Mouse (Mus musculus): Measurements from ENCODE around the gene Sft2d1. TPM values are rescaled to one million over a fixed set of nuclear protein-coding genes. Genes with fewer than 3 reads are reported as not detected.
A peak's percentile ranks its signal among the peaks of the same experiment; 100 is the strongest.

Gene Sft2d1
- polyA plus RNA-seq, 1 experiment, result 70.2 TPM

GRCm38 (mm10) chr17:8278356-8278755, 32.5 kb upstream of the Sft2d1 start:
- H3K4me1 ChIP-seq (ENCODE audit: control insufficient read depth, insufficient read depth, low read length), result peaks cover 16% of the 10 kb centered on the region; the same call in 1 of the 2 replicates
- H3K27ac ChIP-seq (ENCODE audit: insufficient read depth, low read depth, low read length), result peak overlapping the region; percentile 68
- no peak overlapping the region for H3K4me3 ChIP-seq (ENCODE audit: insufficient read depth, low read depth, low read length)
- no peaks in the 10 kb centered on the region for H3K36me3 ChIP-seq (ENCODE audit: control insufficient read depth, insufficient read depth, low read length)
- peak; percentile 57 for DNase-seq
- WGBS, result 58% methylated on average over 3 of the region's 3 CpGs
- TF ChIP-seq POLR2A (IDR thresholded peaks at IDR 0.05; ENCODE audit: low read depth, low read length) (no peak), CTCF (conservative IDR thresholded peaks at IDR 0.05; ENCODE audit: insufficient read depth, insufficient read length, low read depth, low read length) (no peak)
- no peaks in the 10 kb centered on the region for H3K27me3 ChIP-seq (replicated peaks; ENCODE audit: control insufficient read depth, insufficient read depth, low read length)

GRCm38 (mm10) chr17:8282821-8283525, 27.9 kb upstream of the Sft2d1 start, which contains the start of gene Mpc1:
Gene Mpc1 (plus strand): TSS chr17:8282904.
- under 1% methylated on average over 35 of the region's 35 CpGs for WGBS
- H3K27ac ChIP-seq (ENCODE audit: insufficient read depth, low read depth, low read length), result peak within 1 kb of the TSS; percentile 100
- H3K36me3 ChIP-seq (ENCODE audit: control insufficient read depth, insufficient read depth, low read length), result no peaks in the 10 kb centered on the region; the same call in 1 of the 2 replicates
- peak; percentile 93 for DNase-seq
- peak within 1 kb of the TSS; percentile 73 for H3K4me3 ChIP-seq (ENCODE audit: insufficient read depth, low read depth, low read length)
- H3K27me3 ChIP-seq (replicated peaks; ENCODE audit: control insufficient read depth, insufficient read depth, low read length), result no peaks in the 10 kb centered on the region
- no peak for TF ChIP-seq POLR2A (IDR thresholded peaks at IDR 0.05; ENCODE audit: low read depth, low read length)
- no peak for TF ChIP-seq CTCF (conservative IDR thresholded peaks at IDR 0.05; ENCODE audit: insufficient read depth, insufficient read length, low read depth, low read length)
- H3K4me1 ChIP-seq (ENCODE audit: control insufficient read depth, insufficient read depth, low read length), result peaks cover 18% of the 10 kb centered on the region

GRCm38 (mm10) chr17:8283526-8284253, 27.2 kb upstream of the Sft2d1 start:
- no peaks in the 10 kb centered on the region; the same call in 1 of the 2 replicates for H3K36me3 ChIP-seq (ENCODE audit: control insufficient read depth, insufficient read depth, low read length)
- peak overlapping the region; percentile 100 for H3K27ac ChIP-seq (ENCODE audit: insufficient read depth, low read depth, low read length)
- H3K27me3 ChIP-seq (replicated peaks; ENCODE audit: control insufficient read depth, insufficient read depth, low read length), result no peaks in the 10 kb centered on the region
- no peak; the same call in 1 of the 2 replicates for TF ChIP-seq CTCF (conservative IDR thresholded peaks at IDR 0.05; ENCODE audit: insufficient read depth, insufficient read length, low read depth, low read length)
- peak; percentile 92 for TF ChIP-seq POLR2A (IDR thresholded peaks at IDR 0.05; ENCODE audit: low read depth, low read length)
- H3K4me1 ChIP-seq (ENCODE audit: control insufficient read depth, insufficient read depth, low read length), result peaks cover 13% of the 10 kb centered on the region
- peak overlapping the region; percentile 73 for H3K4me3 ChIP-seq (ENCODE audit: insufficient read depth, low read depth, low read length)
- DNase-seq, result peak; percentile 98
- WGBS, result under 1% methylated on average over 77 of the region's 77 CpGs

- peak overlapping the region; percentile 96 for H3K27ac ChIP-seq (ENCODE audit: insufficient read depth, low read depth, low read length)
- peak overlapping the region; percentile 73 for H3K4me3 ChIP-seq (ENCODE audit: insufficient read depth, low read depth, low read length)
- under 1% methylated on average over 32 of the region's 32 CpGs for WGBS
- no peak for TF ChIP-seq CTCF (conservative IDR thresholded peaks at IDR 0.05; ENCODE audit: insufficient read depth, insufficient read length, low read depth, low read length)
- no peak for TF ChIP-seq POLR2A (IDR thresholded peaks at IDR 0.05; ENCODE audit: low read depth, low read length)
- DNase-seq, result peak; percentile 72
- peaks cover under 1% of the 10 kb centered on the region for H3K36me3 ChIP-seq (ENCODE audit: control insufficient read depth, insufficient read depth, low read length)
- peaks cover 15% of the 10 kb centered on the region for H3K4me1 ChIP-seq (ENCODE audit: control insufficient read depth, insufficient read depth, low read length)
- H3K27me3 ChIP-seq (replicated peaks; ENCODE audit: control insufficient read depth, insufficient read depth, low read length), result no peaks in the 10 kb centered on the region
Measured at GRCm38 (mm10) chr17:8284254-8284661, 26.6 kb upstream of the Sft2d1 start.

GRCm38 (mm10) chr17:8285056-8285455, 25.8 kb upstream of the Sft2d1 start:
- H3K27me3 ChIP-seq (replicated peaks; ENCODE audit: control insufficient read depth, insufficient read depth, low read length), result no peaks in the 10 kb centered on the region

GRCm38 (mm10) chr17:8286987-8287386, 23.9 kb upstream of the Sft2d1 start:
- H3K27me3 ChIP-seq (replicated peaks; ENCODE audit: control insufficient read depth, insufficient read depth, low read length), result no peaks in the 10 kb centered on the region
- peaks cover 33% of the 10 kb centered on the region for H3K4me1 ChIP-seq (ENCODE audit: control insufficient read depth, insufficient read depth, low read length)
- peaks cover 2% of the 10 kb centered on the region for H3K36me3 ChIP-seq (ENCODE audit: control insufficient read depth, insufficient read depth, low read length)
- no peak for DNase-seq
- 89% methylated on average over 4 of the region's 4 CpGs for WGBS
- TF ChIP-seq CTCF (conservative IDR thresholded peaks at IDR 0.05; ENCODE audit: insufficient read depth, insufficient read length, low read depth, low read length) (no peak), POLR2A (IDR thresholded peaks at IDR 0.05; ENCODE audit: low read depth, low read length) (no peak)
- H3K4me3 ChIP-seq (ENCODE audit: insufficient read depth, low read depth, low read length), result no peak overlapping the region
- no peak overlapping the region for H3K27ac ChIP-seq (ENCODE audit: insufficient read depth, low read depth, low read length)

More at GRCm38 (mm10) chr17:8285056-8285455, 25.8 kb upstream of the Sft2d1 start:
- H3K27ac ChIP-seq (ENCODE audit: insufficient read depth, low read depth, low read length), result peak overlapping the region; percentile 96
- TF ChIP-seq POLR2A (IDR thresholded peaks at IDR 0.05; ENCODE audit: low read depth, low read length), result no peak
- no peak for TF ChIP-seq CTCF (conservative IDR thresholded peaks at IDR 0.05; ENCODE audit: insufficient read depth, insufficient read length, low read depth, low read length)
- H3K4me3 ChIP-seq (ENCODE audit: insufficient read depth, low read depth, low read length), result peak overlapping the region; percentile 73
- no peak for DNase-seq
- peaks cover 2% of the 10 kb centered on the region for H3K36me3 ChIP-seq (ENCODE audit: control insufficient read depth, insufficient read depth, low read length)
- peaks cover 23% of the 10 kb centered on the region for H3K4me1 ChIP-seq (ENCODE audit: control insufficient read depth, insufficient read depth, low read length)
- 21% methylated on average over 8 of the region's 8 CpGs for WGBS
